Mouse (Mus musculus): Measurements from ENCODE around the gene Ccdc89.

GRCm38 (mm10) chr7:90389765-90390164 lies 36.6 kb upstream of the Ccdc89 start:
- TF ChIP-seq TCF12 (IDR thresholded peaks at IDR 0.05; ENCODE audit: low read depth, low read length) (no peak), ZNF384 (IDR thresholded peaks at IDR 0.05; ENCODE audit: low read depth, low read length) (no peak), CTCF (IDR thresholded peaks at IDR 0.05 in 2 of 3, conservative IDR thresholded peaks at IDR 0.05 in 1 of 3; ENCODE audit: control insufficient read depth in 1 of 3, insufficient read depth in 1 of 3, low read depth in 2 of 3, low read length in 3 of 3, poor library complexity in 1 of 3, severe bottlenecking in 1 of 3) (no peak), POLR2AphosphoS2 (IDR thresholded peaks at IDR 0.05; ENCODE audit: low read length) (no peak), MEF2A (IDR thresholded peaks at IDR 0.05; ENCODE audit: extremely low read depth, insufficient replicate concordance, low read depth, low read length, poor library complexity, severe bottlenecking) (no peak)
